Mouse (Mus musculus) limb, embryonic 10.5 days (tissue): ENCODE results near the gene Ost4. TPM values are rescaled to one million over a fixed set of nuclear protein-coding genes. Genes with fewer than 3 reads are reported as not detected.
A peak's percentile ranks its signal among the peaks of the same experiment; 100 is the strongest.

Experiments used
- DNase-seq: peaks from one replicate; pipeline ENCODE4 v3.0.0-alpha.2; 2017; ENCODE audit warnings: low spot score
- H3K27ac ChIP-seq: fragments of 300-500 bp; sonication (generic); 2 replicates; pipeline ENCODE4 v1.5.1; 2016; ENCODE audit warnings: mild to moderate bottlenecking
- H3K27me3 ChIP-seq: fragments of 300-500 bp; sonication (generic); 2 replicates; pipeline ENCODE4 v1.6.1; 2016; ENCODE audit warnings: low read depth, mild to moderate bottlenecking; ENCODE audit not compliant: poor library complexity, severe bottlenecking
- H3K36me3 ChIP-seq: fragments of 300-500 bp; sonication (generic); 2 replicates; pipeline ENCODE4 v1.6.1; 2016; ENCODE audit warnings: mild to moderate bottlenecking, moderate library complexity
- H3K4me1 ChIP-seq: fragments of 300-500 bp; sonication (generic); 2 replicates; pipeline ENCODE4 v1.6.1; 2016
- H3K4me3 ChIP-seq: fragments of 300-500 bp; sonication (generic); 2 replicates; pipeline ENCODE4 v1.5.1; 2016; ENCODE audit warnings: mild to moderate bottlenecking, moderate library complexity
- H3K9me3 ChIP-seq: fragments of 300-500 bp; sonication (generic); replicated peaks from 2 replicates; pipeline ENCODE4 v1.6.1; 2016; ENCODE audit warnings: mild to moderate bottlenecking
- WGBS: fragments of 180-500 bp; shearing (Covaris S2); methylation state at CpG from one replicate; pipeline ENCODE4 v1.1.7; 2016; 5-methylcytosine and 5-hydroxymethylcytosine counted together
- polyA plus RNA-seq: library from polyadenylated mRNA; unstranded; fragments of >200 nt; fragmentation: Nextera tagmentation; extraction: Ambion mirVana; gene quantifications from 2 replicates; pipeline ENCODE4 v1.2.1, GENCODE M21; 2016

The Ost4 gene
- polyA plus RNA-seq, 1 experiment from 2014 or later, result 403 TPM

- Histone ChIP-seq H3K36me3 (peaks cover 57% of the 10 kb centered on the region), H3K27me3 (no peaks in the 10 kb centered on the region), H3K27ac (peak overlapping the region; percentile 36; the same call in 1 of the 2 replicates), H3K9me3 (no peaks in the 10 kb centered on the region), H3K4me1 (peaks cover 75% of the 10 kb centered on the region), H3K4me3 (0 out of 2 replicates have a peak overlapping the region, but pooled peaks have one; percentile 59)
- WGBS, result 73% methylated on average over 11 of the region's 11 CpGs
- no peak for DNase-seq
Observed at GRCm38 (mm10) chr5:30919831-30920614, 12.4 kb upstream of the Ost4 start.

- no peak for DNase-seq
- H3K4me1 ChIP-seq, result peaks cover 88% of the 10 kb centered on the region
- H3K36me3 ChIP-seq, result peaks cover 61% of the 10 kb centered on the region
- WGBS, result 80% methylated on average over 8 of the region's 8 CpGs
- H3K27me3 ChIP-seq, result no peaks in the 10 kb centered on the region
- H3K27ac ChIP-seq, result no peak overlapping the region
- no peaks in the 10 kb centered on the region for H3K9me3 ChIP-seq
- H3K4me3 ChIP-seq, result no peak overlapping the region; the same call in 1 of the 2 replicates
Observed at GRCm38 (mm10) chr5:30918691-30919090, 11.1 kb upstream of the Ost4 start.

GRCm38 (mm10) chr5:30917891-30918670, 10.5 kb upstream of the Ost4 start:
- WGBS, result 89% methylated on average over 31 of the region's 31 CpGs
- Histone ChIP-seq H3K36me3 (peaks cover 61% of the 10 kb centered on the region), H3K27ac (0 out of 2 replicates have a peak overlapping the region, but pooled peaks have one; percentile 19), H3K27me3 (no peaks in the 10 kb centered on the region), H3K9me3 (no peaks in the 10 kb centered on the region), H3K4me3 (no peak overlapping the region; the same call in 1 of the 2 replicates), H3K4me1 (peaks cover 94% of the 10 kb centered on the region)
- DNase-seq, result no peak

GRCm38 (mm10) chr5:30917348-30917747, 9.8 kb upstream of the Ost4 start:
- WGBS, result 93% methylated on average over 11 of the region's 11 CpGs
- Histone ChIP-seq H3K9me3 (no peaks in the 10 kb centered on the region), H3K4me1 (peaks cover 94% of the 10 kb centered on the region), H3K36me3 (peaks cover 61% of the 10 kb centered on the region), H3K27ac (0 out of 2 replicates have a peak overlapping the region, but pooled peaks have one; percentile 19), H3K27me3 (no peaks in the 10 kb centered on the region), H3K4me3 (0 out of 2 replicates have a peak overlapping the region, but pooled peaks have one; percentile 5)
- no peak for DNase-seq

- Histone ChIP-seq H3K4me1 (peaks cover 94% of the 10 kb centered on the region), H3K36me3 (peaks cover 61% of the 10 kb centered on the region), H3K27ac (0 out of 2 replicates have a peak overlapping the region, but pooled peaks have one; percentile 5), H3K9me3 (no peaks in the 10 kb centered on the region), H3K4me3 (no peak overlapping the region), H3K27me3 (no peaks in the 10 kb centered on the region)
- DNase-seq, result no peak
- WGBS, result 94% methylated on average over 9 of the region's 9 CpGs
Observed at GRCm38 (mm10) chr5:30916841-30917240, 9.3 kb upstream of the Ost4 start.

- Histone ChIP-seq H3K36me3 (peaks cover 58% of the 10 kb centered on the region), H3K27me3 (no peaks in the 10 kb centered on the region), H3K4me1 (peaks cover 94% of the 10 kb centered on the region), H3K9me3 (no peaks in the 10 kb centered on the region), H3K27ac (peak overlapping the region; percentile 97), H3K4me3 (peak overlapping the region; percentile 63)
- 11% methylated on average over 7 of the region's 7 CpGs for WGBS
- DNase-seq, result peak; percentile 80
Observed at GRCm38 (mm10) chr5:30915974-30916433, 8.4 kb upstream of the Ost4 start.

GRCm38 (mm10) chr5:30915456-30915855, 7.9 kb upstream of the Ost4 start:
- Histone ChIP-seq H3K4me3 (peak overlapping the region; percentile 63), H3K27me3 (no peaks in the 10 kb centered on the region), H3K27ac (peak overlapping the region; percentile 97), H3K36me3 (peaks cover 53% of the 10 kb centered on the region), H3K4me1 (peaks cover 94% of the 10 kb centered on the region), H3K9me3 (no peaks in the 10 kb centered on the region)
- 61% methylated on average over 9 of the region's 9 CpGs for WGBS
- DNase-seq, result no peak

GRCm38 (mm10) chr5:30914849-30915248, 7.3 kb upstream of the Ost4 start:
- WGBS, result 70% methylated on average over 6 of the region's 6 CpGs
- no peaks in the 10 kb centered on the region for H3K9me3 ChIP-seq
- peak overlapping the region; percentile 97 for H3K27ac ChIP-seq
- H3K4me1 ChIP-seq, result peaks cover 93% of the 10 kb centered on the region
- no peak for DNase-seq
- H3K36me3 ChIP-seq, result peaks cover 47% of the 10 kb centered on the region
- peak overlapping the region; percentile 63 for H3K4me3 ChIP-seq
- no peaks in the 10 kb centered on the region for H3K27me3 ChIP-seq

- no peaks in the 10 kb centered on the region for H3K27me3 ChIP-seq
- H3K27ac ChIP-seq, result peak overlapping the region; percentile 97
- WGBS, result 42% methylated on average over 7 of the region's 7 CpGs
- DNase-seq, result no peak
- peaks cover 98% of the 10 kb centered on the region for H3K4me1 ChIP-seq
- H3K36me3 ChIP-seq, result peaks cover 40% of the 10 kb centered on the region
- H3K4me3 ChIP-seq, result peak overlapping the region; percentile 63
- no peaks in the 10 kb centered on the region for H3K9me3 ChIP-seq
Observed at GRCm38 (mm10) chr5:30914101-30914635, 6.6 kb upstream of the Ost4 start.

- Histone ChIP-seq H3K4me3 (peak within 1 kb of the TSS; percentile 63), H3K9me3 (no peaks in the 10 kb centered on the region), H3K27ac (peak within 1 kb of the TSS; percentile 97), H3K27me3 (no peaks in the 10 kb centered on the region), H3K4me1 (peaks cover 98% of the 10 kb centered on the region), H3K36me3 (peaks cover 31% of the 10 kb centered on the region)
- 4% methylated on average over 13 of the region's 13 CpGs for WGBS
- DNase-seq, result peak; percentile 92
Observed at GRCm38 (mm10) chr5:30913060-30913841, 5.7 kb upstream of the Ost4 start, which contains the start of gene Emilin1. TSS of gene Emilin1 (plus strand) at chr5:30913402.

GRCm38 (mm10) chr5:30912156-30912555, 4.6 kb upstream of the Ost4 start:
- no peaks in the 10 kb centered on the region for H3K9me3 ChIP-seq
- no peaks in the 10 kb centered on the region for H3K27me3 ChIP-seq
- peak overlapping the region; percentile 63 for H3K4me3 ChIP-seq
- H3K4me1 ChIP-seq, result peaks cover 94% of the 10 kb centered on the region
- WGBS, result 76% methylated on average over 5 of the region's 5 CpGs
- peaks cover 20% of the 10 kb centered on the region for H3K36me3 ChIP-seq
- H3K27ac ChIP-seq, result peak overlapping the region; percentile 97
- no peak for DNase-seq

- no peaks in the 10 kb centered on the region for H3K9me3 ChIP-seq
- no peaks in the 10 kb centered on the region for H3K27me3 ChIP-seq
- H3K27ac ChIP-seq, result peak overlapping the region; percentile 97
- H3K36me3 ChIP-seq, result peaks cover 16% of the 10 kb centered on the region
- peaks cover 92% of the 10 kb centered on the region for H3K4me1 ChIP-seq
- no peak for DNase-seq
- no peak overlapping the region for H3K4me3 ChIP-seq
Observed at GRCm38 (mm10) chr5:30910481-30910880, 2.9 kb upstream of the Ost4 start.
